Mouse (Mus musculus) MEL (cell line): ENCODE results near the gene G430095P16Rik. TPM values are rescaled to one million over a fixed set of nuclear protein-coding genes. Genes with fewer than 3 reads are reported as not detected.
A peak's percentile ranks its signal among the peaks of the same experiment; 100 is the strongest.

Experiments used
- DNase-seq: peaks from one replicate; pipeline ENCODE4 v3.0.0; 2011; ENCODE audit warnings: low read depth, low spot score
- H3K27ac ChIP-seq: 2 replicates; pipeline ENCODE4 v1.5.1; 2012; ENCODE audit warnings: low read depth, mild to moderate bottlenecking, control low read depth, low read length, moderate library complexity; ENCODE audit not compliant: control insufficient read depth
- H3K27me3 ChIP-seq, 2 experiments: fragments of 150-350 bp in 1 of 2; sonication (generic) in 1 of 2; 2 replicates each; pipeline ENCODE4 v1.6.1; 2012; ENCODE audit warnings: low read length in 2 of 2, mild to moderate bottlenecking in 2 of 2, improper control_type of control experiment in 1 of 2, moderate library complexity in 1 of 2; ENCODE audit not compliant: insufficient read depth in 2 of 2, control insufficient read depth in 1 of 2
- H3K36me3 ChIP-seq, 2 experiments: 2 replicates each; pipeline ENCODE4 v1.6.1; 2012 to 2014; ENCODE audit warnings: low read length in 2 of 2, improper control_type of control experiment in 1 of 2, inconsistent platforms in 1 of 2, mild to moderate bottlenecking in 1 of 2; ENCODE audit not compliant: insufficient read depth in 2 of 2, control insufficient read depth in 1 of 2
- H3K4me1 ChIP-seq, 2 experiments: fragments of 150-350 bp in 1 of 2; sonication (generic) in 1 of 2; 2 replicates each; pipeline ENCODE4 v1.6.1; 2012; ENCODE audit warnings: low read length in 2 of 2, improper control_type of control experiment in 1 of 2, mild to moderate bottlenecking in 1 of 2; ENCODE audit not compliant: insufficient read depth in 2 of 2, control insufficient read depth in 1 of 2
- H3K4me3 ChIP-seq, 2 experiments: fragments of 150-350 bp in 1 of 2; sonication (generic) in 1 of 2; 2 replicates each; pipeline ENCODE4 v1.5.1; 2012; ENCODE audit warnings: low read depth in 2 of 2, low read length in 2 of 2, mild to moderate bottlenecking in 2 of 2, moderate library complexity in 2 of 2, control low read depth in 1 of 2, improper control_type of control experiment in 1 of 2; ENCODE audit not compliant: control insufficient read depth in 1 of 2, insufficient read depth in 1 of 2
- H3K79me2 ChIP-seq: 2 replicates; pipeline ENCODE4 v1.6.1; 2012; ENCODE audit warnings: mild to moderate bottlenecking, low read length, moderate library complexity; ENCODE audit not compliant: control insufficient read depth, poor library complexity, insufficient read depth
- H3K9ac ChIP-seq: 2 replicates; pipeline ENCODE4 v1.6.1; 2012; ENCODE audit warnings: low read depth, mild to moderate bottlenecking, control low read depth, low read length, moderate library complexity; ENCODE audit not compliant: control insufficient read depth, poor library complexity, severe bottlenecking
- H3K9me3 ChIP-seq: fragments of 150-350 bp; sonication (generic); replicated peaks from 2 replicates; pipeline ENCODE4 v1.6.1; 2012; ENCODE audit warnings: mild to moderate bottlenecking, low read length, improper control_type of control experiment, moderate library complexity; ENCODE audit not compliant: insufficient read depth
- BHLHE40 ChIP-seq: IDR thresholded peaks from 2 replicates; pipeline ENCODE4 v1.6.1; 2012; ENCODE audit warnings: low read depth, mild to moderate bottlenecking, inconsistent platforms, low read length, improper control_type of control experiment, borderline replicate concordance
- CHD1 ChIP-seq: IDR thresholded peaks from 2 replicates; pipeline ENCODE4 v1.6.1; 2012; ENCODE audit warnings: low read depth, mild to moderate bottlenecking, inconsistent platforms, low read length, improper control_type of control experiment
- CHD2 ChIP-seq: IDR thresholded peaks from 2 replicates; pipeline ENCODE4 v1.6.1; 2011; ENCODE audit warnings: low read length, improper control_type of control experiment
- E2F4 ChIP-seq: IDR thresholded peaks from 2 replicates; pipeline ENCODE4 v1.6.1; 2011; ENCODE audit warnings: low read depth, low read length, improper control_type of control experiment, borderline replicate concordance
- ELF1 ChIP-seq: IDR thresholded peaks from 2 replicates; pipeline ENCODE4 v1.6.1; 2014; ENCODE audit warnings: low read depth, mild to moderate bottlenecking, inconsistent platforms, low read length, improper control_type of control experiment, moderate library complexity
- EP300 ChIP-seq, 2 experiments: IDR thresholded peaks; 2 replicates each; pipeline ENCODE4 v1.6.1; 2011; ENCODE audit warnings: improper control_type of control experiment in 2 of 2, low read length in 2 of 2, low read depth in 1 of 2, mild to moderate bottlenecking in 1 of 2
- ETS1 ChIP-seq: IDR thresholded peaks from 2 replicates; pipeline ENCODE4 v1.6.1; 2012; ENCODE audit warnings: low read depth, mild to moderate bottlenecking, inconsistent platforms, low read length, improper control_type of control experiment, moderate library complexity
- GATA1 ChIP-seq: IDR thresholded peaks from 2 replicates; pipeline ENCODE4 v1.6.1; 2011; ENCODE audit warnings: low read depth, low read length, improper control_type of control experiment
- HCFC1 ChIP-seq: IDR thresholded peaks from 2 replicates; pipeline ENCODE4 v1.6.1; 2012; ENCODE audit warnings: low read depth, mild to moderate bottlenecking, inconsistent platforms, low read length, improper control_type of control experiment, moderate library complexity
- JUND ChIP-seq: IDR thresholded peaks from 2 replicates; pipeline ENCODE4 v1.6.1; 2011; ENCODE audit warnings: low read depth, mild to moderate bottlenecking, improper control_type of control experiment, low read length
- KAT2A ChIP-seq: conservative IDR thresholded peaks from 2 replicates; pipeline ENCODE4 v1.6.1; 2012; ENCODE audit warnings: low read depth, low read length, improper control_type of control experiment, inconsistent platforms
- MAFK ChIP-seq: IDR thresholded peaks from 2 replicates; pipeline ENCODE4 v1.6.1; 2011; ENCODE audit warnings: low read depth, mild to moderate bottlenecking, low read length, improper control_type of control experiment, borderline replicate concordance
- MAX ChIP-seq: IDR thresholded peaks from 2 replicates; pipeline ENCODE4 v1.6.1; 2011; ENCODE audit warnings: low read length, improper control_type of control experiment
- MAZ ChIP-seq: IDR thresholded peaks from 2 replicates; pipeline ENCODE4 v1.6.1; 2012; ENCODE audit warnings: low read depth, mild to moderate bottlenecking, inconsistent platforms, low read length, improper control_type of control experiment
- MEF2A ChIP-seq: IDR thresholded peaks from 2 replicates; pipeline ENCODE4 v1.6.1; 2014; ENCODE audit warnings: low read depth, mild to moderate bottlenecking, inconsistent platforms, low read length, improper control_type of control experiment; ENCODE audit not compliant: poor library complexity, insufficient replicate concordance, severe bottlenecking; ENCODE audit errors: extremely low read depth
- MXI1 ChIP-seq: IDR thresholded peaks from 2 replicates; pipeline ENCODE4 v1.6.1; 2011; ENCODE audit warnings: mild to moderate bottlenecking, low read depth, low read length, improper control_type of control experiment
- MYC ChIP-seq: IDR thresholded peaks from 2 replicates; pipeline ENCODE4 v1.6.1; 2011; ENCODE audit warnings: low read depth, mild to moderate bottlenecking, low read length, improper control_type of control experiment, moderate library complexity
- NELFE ChIP-seq: IDR thresholded peaks from 2 replicates; pipeline ENCODE4 v1.6.1; 2011; ENCODE audit warnings: low read depth, low read length, improper control_type of control experiment
- POLR2A ChIP-seq, 2 experiments: IDR thresholded peaks; 2 replicates each; pipeline ENCODE4 v1.6.1; 2011 to 2012; ENCODE audit warnings: low read length in 2 of 2, mild to moderate bottlenecking in 2 of 2, control low read depth in 1 of 2, improper control_type of control experiment in 1 of 2, low read depth in 1 of 2, moderate library complexity in 1 of 2; ENCODE audit not compliant: control insufficient read depth in 1 of 2, insufficient read depth in 1 of 2, poor library complexity in 1 of 2
- RCOR1 ChIP-seq: IDR thresholded peaks from 2 replicates; pipeline ENCODE4 v1.6.1; 2012; ENCODE audit warnings: low read depth, mild to moderate bottlenecking, inconsistent platforms, low read length, improper control_type of control experiment
- SIN3A ChIP-seq: IDR thresholded peaks from 2 replicates; pipeline ENCODE4 v1.6.1; 2012; ENCODE audit warnings: low read length, improper control_type of control experiment, inconsistent platforms
- SMC3 ChIP-seq: IDR thresholded peaks from 2 replicates; pipeline ENCODE4 v1.6.1; 2011; ENCODE audit warnings: low read depth, low read length, improper control_type of control experiment
- TAL1 ChIP-seq: IDR thresholded peaks from 2 replicates; pipeline ENCODE4 v1.6.1; 2012; ENCODE audit warnings: mild to moderate bottlenecking, inconsistent platforms, low read length, moderate library complexity, mixed read lengths
- TCF12 ChIP-seq: IDR thresholded peaks from 2 replicates; pipeline ENCODE4 v1.6.1; 2014; ENCODE audit warnings: low read depth, mild to moderate bottlenecking, inconsistent platforms, low read length, improper control_type of control experiment, moderate library complexity
- UBTF ChIP-seq: IDR thresholded peaks from 2 replicates; pipeline ENCODE4 v1.6.1; 2012; ENCODE audit warnings: low read depth, mild to moderate bottlenecking, inconsistent platforms, low read length, improper control_type of control experiment, moderate library complexity, borderline replicate concordance; ENCODE audit not compliant: insufficient read depth
- USF2 ChIP-seq, 2 experiments: IDR thresholded peaks; 2 replicates each; pipeline ENCODE4 v1.6.1; 2011 to 2012; ENCODE audit warnings: improper control_type of control experiment in 2 of 2, low read length in 2 of 2, borderline replicate concordance in 1 of 2, inconsistent platforms in 1 of 2, low read depth in 1 of 2, mild to moderate bottlenecking in 1 of 2; ENCODE audit not compliant: insufficient read depth in 1 of 2
- ZC3H11A ChIP-seq: IDR thresholded peaks from 2 replicates; pipeline ENCODE4 v1.6.1; 2012; ENCODE audit warnings: low read depth, mild to moderate bottlenecking, inconsistent platforms, low read length, improper control_type of control experiment
- ZKSCAN1 ChIP-seq: IDR thresholded peaks from 2 replicates; pipeline ENCODE4 v1.6.1; 2012; ENCODE audit warnings: low read depth, mild to moderate bottlenecking, inconsistent platforms, low read length, improper control_type of control experiment, moderate library complexity
- ZMIZ1 ChIP-seq: IDR thresholded peaks from 2 replicates; pipeline ENCODE4 v1.6.1; 2012; ENCODE audit warnings: low read depth, mild to moderate bottlenecking, inconsistent platforms, low read length, improper control_type of control experiment, moderate library complexity
- polyA plus RNA-seq, 2 experiments: library from polyadenylated mRNA; stranded (reverse) in 1 of 2; unstranded in 1 of 2; fragments of >175 nt in 1 of 2; fragments of >200 nt in 1 of 2; gene quantifications; 2 replicates each; pipeline versions ENCODE4 v1.2.1 to v1.2.4; 2012; ENCODE audit warnings: low replicate concordance in 2 of 2, low read depth in 1 of 2; ENCODE audit not compliant: insufficient read length in 2 of 2, insufficient read depth in 1 of 2, missing spikeins in 1 of 2
- total RNA-seq: library from RNA; depleted of rRNA; stranded (reverse); fragments of 300-350 nt; gene quantifications from 2 replicates; pipeline ENCODE4 v1.2.3, GENCODE M21; 2012

Gene G430095P16Rik
- total and polyA plus RNA-seq, 3 experiments = 5.6 to 17.1 TPM; not detected in 1

GRCm38 (mm10) chr8:84729921-84730362 is 7.1 kb downstream of the G430095P16Rik start:
- no peak overlapping the region for H3K4me3 ChIP-seq
- H3K36me3 ChIP-seq = peaks cover 0 to 41% of the 10 kb centered on the region in 2 experiments; a peak in 2 of 4 replicates

GRCm38 (mm10) chr8:84730541-84731370 is 7.9 kb downstream of the G430095P16Rik start:
- DNase-seq = peak; percentile 95
- Histone ChIP-seq H3K4me1 (peaks cover 29 to 50% of the 10 kb centered on the region in 2 experiments), H3K79me2 (peaks cover 3% of the 10 kb centered on the region; the same call in 1 of the 2 replicates), H3K4me3 (no peak overlapping the region), H3K9ac (peak overlapping the region; percentile 63), H3K9me3 (no peaks in the 10 kb centered on the region), H3K27ac (peak overlapping the region; percentile 89), H3K36me3 (peaks cover 0 to 40% of the 10 kb centered on the region in 2 experiments; a peak in 2 of 4 replicates), H3K27me3 (no peaks in the 10 kb centered on the region)
- TF ChIP-seq ETS1 (peak; percentile 100), TCF12 (peak; percentile 100), TAL1 (peak; percentile 100), USF2 (IDR thresholded peaks at IDR 0.05; ENCODE audit: borderline replicate concordance in 1 of 2, insufficient read depth in 1 of 2, low read depth in 1 of 2, low read length in 2 of 2) (no peak), UBTF (0 out of 2 replicates have a peak, but pooled peaks have one; percentile 32), ZMIZ1 (0 out of 2 replicates have a peak, but pooled peaks have one; percentile 76), ELF1 (no peak; the same call in 1 of the 2 replicates), BHLHE40 (peak; percentile 86), RCOR1 (peak; percentile 91), NELFE (peak; percentile 49; the same call in 1 of the 2 replicates), MAFK (peak; percentile 75), MYC (peak; percentile 91), MAZ (peak; percentile 98), CHD2 (peak; percentile 60), POLR2A (IDR thresholded peaks at IDR 0.05; ENCODE audit: control insufficient read depth in 1 of 2, insufficient read depth in 1 of 2, low read depth in 1 of 2, low read length in 2 of 2, poor library complexity in 1 of 2) (peak in 1 of 2 experiments; percentile 42; a peak in 1 of 4 replicates), GATA1 (peak; percentile 100), E2F4 (no peak), ZKSCAN1 (no peak), CHD1 (no peak), JUND (no peak), SIN3A (peak; percentile 98), EP300 (IDR thresholded peaks at IDR 0.05; ENCODE audit: low read depth in 1 of 2, low read length in 2 of 2) (peak; percentile 99 to 100), MXI1 (peak; percentile 82), SMC3 (no peak), MEF2A (peak; percentile 51; the same call in 1 of the 2 replicates), MAX (peak; percentile 52), KAT2A (no peak; the same call in 1 of the 2 replicates), HCFC1 (peak; percentile 70)

More at GRCm38 (mm10) chr8:84729921-84730362, 7.1 kb downstream of the G430095P16Rik start:
- peaks cover 29 to 58% of the 10 kb centered on the region in 2 experiments for H3K4me1 ChIP-seq
- TF ChIP-seq SMC3 = no peak
- TF ChIP-seq ZC3H11A = peak; percentile 51; the same call in 1 of the 2 replicates
- TF ChIP-seq, all 39 proteins: peak for 1
- Histone ChIP-seq H3K9ac (peak overlapping the region; percentile 31; the same call in 1 of the 2 replicates), H3K27me3 (no peaks in the 10 kb centered on the region), H3K79me2 (peaks cover 3% of the 10 kb centered on the region; the same call in 1 of the 2 replicates), H3K9me3 (no peaks in the 10 kb centered on the region), H3K27ac (peak overlapping the region; percentile 62)
- peak; percentile 43 for DNase-seq
